In the genomic region with DNA sequence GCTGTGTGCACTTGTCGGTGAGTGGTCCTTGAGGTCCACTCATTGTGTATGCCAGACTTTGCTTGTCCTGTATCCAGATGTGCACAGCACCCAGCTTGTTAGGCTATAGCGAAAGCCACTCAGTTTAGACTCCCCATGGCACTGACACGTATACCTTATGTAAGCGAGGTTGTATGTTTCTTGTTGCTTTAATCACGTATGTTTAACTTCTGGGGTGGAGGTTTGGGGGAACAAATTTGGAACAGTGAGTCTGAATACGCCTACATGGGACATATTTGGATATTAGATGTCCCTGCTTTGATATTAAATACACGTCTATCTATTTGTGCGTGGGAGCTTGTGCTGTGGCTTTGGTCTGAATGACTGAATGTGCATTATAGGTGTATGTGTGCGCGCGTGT, we compare ENCODE assay signal across 14 mouse cellular contexts. TPM values are rescaled to one million over a fixed set of nuclear protein-coding genes. Genes with fewer than 3 reads are reported as not detected.
DNase-seq lines count a peak whose midpoint lies in the region; ATAC-seq lines count a peak whose summit lies in the region.
"Had no signal": no experiment of that assay in that cellular context is flagged by ENCODE, and none has a peak within 500 bp of the region (broad histone marks: within the 10 kb centered on the region; RNA-seq: fewer than 3 reads in every experiment).

No protein-coding gene starts in this region.

- peaks cover 58% of the 10 kb centered on the region for H3K4me1 ChIP-seq in hindbrain, embryonic 12.5 days
- peaks cover 52% of the 10 kb centered on the region for H3K4me1 ChIP-seq in midbrain, embryonic 14.5 days (ENCODE audit: control insufficient read depth, insufficient read depth, low read length)

- no peaks in the 10 kb centered on the region for H3K36me3 ChIP-seq in hindbrain, embryonic 12.5 days
- H3K36me3 ChIP-seq in midbrain, embryonic 14.5 days (ENCODE audit: control insufficient read depth, insufficient read depth, low read length), result no peaks in the 10 kb centered on the region
- H3K36me3 ChIP-seq: embryonic facial prominence, embryonic 12.5 days had no signal

- H3K27me3 ChIP-seq in hindbrain, embryonic 12.5 days, result peaks cover 13% of the 10 kb centered on the region
- no peaks in the 10 kb centered on the region for H3K27me3 ChIP-seq in midbrain, embryonic 14.5 days (ENCODE audit: control insufficient read depth, insufficient read depth, low read length)

- H3K4me2 ChIP-seq in hindbrain, embryonic 12.5 days (replicated peaks), result peak overlapping the region; percentile 83
- peak overlapping the region; percentile 52 for H3K4me2 ChIP-seq in midbrain, embryonic 14.5 days (ENCODE audit: low read length)
- H3K4me2 ChIP-seq: embryonic facial prominence, embryonic 12.5 days had no signal

- DNase-seq in right cerebral cortex, postnatal 25 days, result peak; percentile 35
- no peak for DNase-seq in right cerebral cortex, postnatal 4 days
- no peak for DNase-seq in midbrain, embryonic 14.5 days
- no peak for DNase-seq in adrenal gland, postnatal 10 days
- DNase-seq in thymus, postnatal 4 days, result no peak
- DNase-seq in lung, postnatal 4 days, result no peak
- DNase-seq: adrenal gland, postnatal 36 days; heart, adult 18-20 months; heart, postnatal 36 days; kidney, adult 8-10 months had no signal

- peak overlapping the region; percentile 12; the same call in 1 of the 2 replicates for H3K4me3 ChIP-seq in hindbrain, embryonic 12.5 days
- H3K4me3 ChIP-seq in midbrain, embryonic 14.5 days (replicated peaks; ENCODE audit: low read depth, low read length), result peak overlapping the region; percentile 11
- H3K4me3 ChIP-seq: embryonic facial prominence, embryonic 12.5 days; myocyte had no signal

- 61% methylated on average over 11 of the region's 11 CpGs for WGBS in hindbrain, embryonic 12.5 days
- WGBS in midbrain, embryonic 14.5 days, result 45% methylated on average over 11 of the region's 11 CpGs

- no peak for ATAC-seq in hindbrain, embryonic 12.5 days (ENCODE audit: low FRiP score)
- no peak for ATAC-seq in midbrain, embryonic 14.5 days (ENCODE audit: low FRiP score, low TSS enrichment)

- no peaks in the 10 kb centered on the region for H3K9me3 ChIP-seq in hindbrain, embryonic 12.5 days (replicated peaks)
- H3K9me3 ChIP-seq in midbrain, embryonic 14.5 days (ENCODE audit: control insufficient read depth, low read length), result no peaks in the 10 kb centered on the region
- H3K9me3 ChIP-seq: embryonic facial prominence, embryonic 12.5 days had no signal

- peak overlapping the region; percentile 13; the same call in 1 of the 2 replicates for H3K9ac ChIP-seq in hindbrain, embryonic 12.5 days
- H3K9ac ChIP-seq in midbrain, embryonic 14.5 days (replicated peaks; ENCODE audit: low read length), result no peak overlapping the region; the same call in 1 of the 2 replicates
- H3K9ac ChIP-seq: embryonic facial prominence, embryonic 12.5 days; liver, embryonic 14.5 days had no signal

- peak overlapping the region; percentile 95 for H3K27ac ChIP-seq in hindbrain, embryonic 12.5 days
- H3K27ac ChIP-seq in midbrain, embryonic 14.5 days (replicated peaks; ENCODE audit: low read depth, low read length), result peak overlapping the region; percentile 98
- H3K27ac ChIP-seq: embryonic facial prominence, embryonic 12.5 days; liver, embryonic 14.5 days had no signal

RNA-seq across cellular contexts. Expression of gene Nova2, which starts 2.4 kb away (rescaled TPM):
- polyA plus RNA-seq in hindbrain, embryonic 12.5 days (2016; fragmentation: Nextera tagmentation; extraction: Ambion mirVana), result 11.2 and 12.5 TPM in 2 replicates
- 18.6 and 20.7 TPM in 2 replicates for polyA plus RNA-seq in midbrain, embryonic 14.5 days (2014; fragmentation: Nextera tagmentation; extraction: Ambion mirVana)
- 1 to 10 TPM; 6.1 to 7.4 TPM for total RNA-seq in adrenal gland, postnatal 10 days (2021)

RNA-seq across cellular contexts. Expression of gene Ccdc61, which starts 13.1 kb away (rescaled TPM):
- 28.8 and 31.9 TPM in 2 replicates for polyA plus RNA-seq in hindbrain, embryonic 12.5 days (2016; fragmentation: Nextera tagmentation; extraction: Ambion mirVana)
- polyA plus RNA-seq in midbrain, embryonic 14.5 days (2014; fragmentation: Nextera tagmentation; extraction: Ambion mirVana), result 16.1 and 18.5 TPM in 2 replicates
- 10 to 100 TPM; 12.5 to 13.9 TPM for total RNA-seq in adrenal gland, postnatal 10 days (2021)

RNA-seq across cellular contexts. Expression of gene Pglyrp1, which starts 52.1 kb away (rescaled TPM):
- polyA plus RNA-seq in hindbrain, embryonic 12.5 days (2016; fragmentation: Nextera tagmentation; extraction: Ambion mirVana), result 2.9 and 3.8 TPM in 2 replicates
- polyA plus RNA-seq in midbrain, embryonic 14.5 days (2014; fragmentation: Nextera tagmentation; extraction: Ambion mirVana), result 18.9 and 20.7 TPM in 2 replicates
- 1 to 10 TPM; 5.0 to 7.9 TPM for total RNA-seq in adrenal gland, postnatal 10 days (2021)
- polyA plus RNA-seq: myocyte had no signal
